8 mouse cellular contexts compared by ENCODE assay signal in genomic region chr8:123806374-123806935, GRCm38 (mm10). TPM values are rescaled to one million over a fixed set of nuclear protein-coding genes. Genes with fewer than 3 reads are reported as not detected.
DNase-seq lines count a peak whose midpoint lies in the region; ATAC-seq and TF ChIP-seq lines count a peak whose summit lies in the region.

No protein-coding gene starts in this region.

- no peak for ATAC-seq in limb, embryonic 12.5 days (ENCODE audit: insufficient number of reproducible peaks, insufficient read depth, low FRiP score, low TSS enrichment, low read depth)
- ATAC-seq in stomach, postnatal 0 days (ENCODE audit: low FRiP score, low TSS enrichment): no peak
- ATAC-seq in granulocyte monocyte progenitor cell, adult 5-6 weeks (replicated peaks; ENCODE audit: poor library complexity, severe bottlenecking): no peak

- peaks cover 19% of the 10 kb centered on the region for H3K4me1 ChIP-seq in thymus, adult 2 months (replicated peaks; ENCODE audit: control insufficient read depth, insufficient read depth, low read length)
- H3K4me1 ChIP-seq in limb, embryonic 12.5 days (replicated peaks): peaks cover 23% of the 10 kb centered on the region
- H3K4me1 ChIP-seq in stomach, postnatal 0 days (replicated peaks; ENCODE audit: control insufficient read depth, insufficient read depth): peaks cover 6% of the 10 kb centered on the region

- 8% methylated on average over 12 of the region's 12 CpGs for WGBS in thymus, adult 2 months
- WGBS in limb, embryonic 12.5 days: 3% methylated on average over 12 of the region's 12 CpGs
- WGBS in stomach, postnatal 0 days: 5% methylated on average over 12 of the region's 12 CpGs

- DNase-seq in cerebellum, postnatal 14 days: peak; percentile 57 to 61
- no peak for DNase-seq in cerebellum, postnatal 36 days
- DNase-seq in thymus, adult 2 months: no peak
- no peak for DNase-seq in thymus, postnatal 14 days
- no peak for DNase-seq in stomach, postnatal 0 days (ENCODE audit: low spot score)
- no peak for DNase-seq in right cerebral cortex, adult 18-20 months

- peak overlapping the region; percentile 82 for H3K4me2 ChIP-seq in limb, embryonic 12.5 days
- H3K4me2 ChIP-seq in stomach, postnatal 0 days (replicated peaks; ENCODE audit: low read depth): peak overlapping the region; percentile 60

- TF ChIP-seq POLR2A in thymus, adult 2 months (IDR thresholded peaks at IDR 0.05; ENCODE audit: control insufficient read depth, extremely low read depth, insufficient read depth, low read length, poor library complexity): no peak

- H3K9ac ChIP-seq in limb, embryonic 12.5 days (replicated peaks): peak overlapping the region; percentile 76
- H3K9ac ChIP-seq in stomach, postnatal 0 days (ENCODE audit: low read length): peak overlapping the region; percentile 89

- H3K27ac ChIP-seq in thymus, adult 2 months (ENCODE audit: control insufficient read depth, insufficient read depth, low read length): no peak overlapping the region
- H3K27ac ChIP-seq in limb, embryonic 12.5 days: peak overlapping the region; percentile 81
- peak overlapping the region; percentile 84 for H3K27ac ChIP-seq in stomach, postnatal 0 days (replicated peaks)

- TF ChIP-seq EP300 in stomach, postnatal 0 days (optimal IDR thresholded peaks at IDR 0.05): no peak

- no peaks in the 10 kb centered on the region for H3K27me3 ChIP-seq in thymus, adult 2 months (ENCODE audit: control insufficient read depth, insufficient read depth, low read length)
- no peaks in the 10 kb centered on the region for H3K27me3 ChIP-seq in limb, embryonic 12.5 days
- H3K27me3 ChIP-seq in stomach, postnatal 0 days (ENCODE audit: control insufficient read depth, insufficient read depth, low read length): no peaks in the 10 kb centered on the region

- H3K4me3 ChIP-seq in thymus, adult 2 months (ENCODE audit: control insufficient read depth, insufficient read depth, low read length): peak overlapping the region; percentile 67
- peak overlapping the region; percentile 73 for H3K4me3 ChIP-seq in limb, embryonic 12.5 days (replicated peaks)
- H3K4me3 ChIP-seq in stomach, postnatal 0 days (ENCODE audit: low read depth, low read length): peak overlapping the region; percentile 75

- H3K36me3 ChIP-seq in thymus, adult 2 months (ENCODE audit: control insufficient read depth, insufficient read depth, low read length): no peaks in the 10 kb centered on the region
- peaks cover 12% of the 10 kb centered on the region; the same call in 1 of the 2 replicates for H3K36me3 ChIP-seq in limb, embryonic 12.5 days
- no peaks in the 10 kb centered on the region for H3K36me3 ChIP-seq in stomach, postnatal 0 days (ENCODE audit: control insufficient read depth, insufficient read depth, low read length)

- no peak for TF ChIP-seq CTCF in thymus, adult 2 months (IDR thresholded peaks at IDR 0.05; ENCODE audit: borderline replicate concordance, control insufficient read depth, extremely low read depth, insufficient read depth, low read length, poor library complexity)
- no peak; the same call in 1 of the 2 replicates for TF ChIP-seq CTCF in stomach, postnatal 0 days (IDR thresholded peaks at IDR 0.05; ENCODE audit: low read depth)

- no peaks in the 10 kb centered on the region for H3K9me3 ChIP-seq in limb, embryonic 12.5 days
- no peaks in the 10 kb centered on the region for H3K9me3 ChIP-seq in stomach, postnatal 0 days (ENCODE audit: control insufficient read depth, low read length)

RNA-seq across cellular contexts. Expression of gene Rab4a, which starts 0.7 kb away (rescaled TPM):
- 4.4 and 5.1 TPM in 2 replicates for polyA plus RNA-seq in thymus, adult 2 months (2012; rRNA removed)
- 52.4 and 56.3 TPM in 2 replicates for polyA plus RNA-seq in limb, embryonic 12.5 days (2016; fragmentation: Nextera tagmentation; extraction: Ambion mirVana)
- polyA plus RNA-seq in stomach, postnatal 0 days (2015; fragmentation: Nextera tagmentation; extraction: Ambion mirVana): 25.8 and 27.0 TPM in 2 replicates
- 6.2 TPM in 1 of 2 replicates, not detected in the other for total RNA-seq in granulocyte monocyte progenitor cell, adult 5-6 weeks (2014; fragmentation: Nextera tagmentation)
- 0.21 and 0.43 TPM in 2 replicates for total RNA-seq in granulocyte monocyte progenitor cell, adult 5-6 weeks (2017)

RNA-seq across cellular contexts. Expression of gene Ccsap, which starts 53.6 kb away (rescaled TPM):
- polyA plus RNA-seq in thymus, adult 2 months (2012; rRNA removed): 7.3 and 9.6 TPM in 2 replicates
- polyA plus RNA-seq in limb, embryonic 12.5 days (2016; fragmentation: Nextera tagmentation; extraction: Ambion mirVana): 7.4 and 8.4 TPM in 2 replicates
- polyA plus RNA-seq in stomach, postnatal 0 days (2015; fragmentation: Nextera tagmentation; extraction: Ambion mirVana): 0.91 and 1.2 TPM in 2 replicates
- total RNA-seq in granulocyte monocyte progenitor cell, adult 5-6 weeks (2014; fragmentation: Nextera tagmentation): 4.4 and 4.8 TPM in 2 replicates
- total RNA-seq in granulocyte monocyte progenitor cell, adult 5-6 weeks (2017): 5.1 and 5.3 TPM in 2 replicates

Comparison
In these comparisons a context has a peak if more than half of its experiments do, and no peak if none do; other contexts are left out.
1. DNase-seq: peak in cerebellum, postnatal 14 days (2 of 2); none in cerebellum, postnatal 36 days (0 of 2), thymus, adult 2 months (single experiment), thymus, postnatal 14 days (single experiment), stomach, postnatal 0 days (single experiment) and right cerebral cortex, adult 18-20 months (single experiment).
2. Peak in every context shown above with its lines, with median percentiles within 50 percentile points of each other: H3K4me3 ChIP-seq.